8 mouse cellular contexts compared by ENCODE assay signal in the genomic region with DNA sequence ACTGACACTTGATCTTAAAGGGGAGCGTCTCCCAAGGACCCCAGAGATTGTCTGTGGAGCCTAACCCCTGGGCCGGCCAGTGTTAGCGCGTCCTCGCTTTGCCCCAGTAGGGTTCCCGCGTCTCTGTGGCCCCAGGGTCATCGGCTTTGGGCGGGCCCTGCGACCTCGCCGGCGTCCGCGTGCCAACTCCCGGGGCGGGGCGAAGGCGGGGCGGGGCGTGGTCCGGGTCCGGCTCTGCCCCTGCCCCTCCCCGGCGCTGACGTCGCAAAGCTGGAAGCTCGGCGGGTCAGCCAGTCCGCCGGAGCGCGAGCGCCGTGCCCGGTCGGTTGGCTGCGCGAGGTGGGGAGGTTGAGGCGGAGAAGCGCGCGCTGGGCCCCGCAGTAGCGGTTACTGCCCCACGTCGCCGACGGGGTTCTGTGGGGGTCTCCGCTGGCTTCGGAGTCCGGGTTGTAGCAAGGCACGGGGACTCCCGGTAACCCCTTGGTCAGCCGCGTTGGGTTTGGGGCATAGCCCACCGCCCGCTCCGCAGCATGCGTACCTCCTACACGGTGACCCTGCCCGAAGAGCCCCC. TPM values are rescaled to one million over a fixed set of nuclear protein-coding genes. Genes with fewer than 3 reads are reported as not detected.
A peak's percentile ranks its signal among the peaks of the same experiment; 100 is the strongest.
DNase-seq lines count a peak whose midpoint lies in the region; ATAC-seq lines count a peak whose summit lies in the region.

No protein-coding gene starts in this region.

- peak; percentile 72 for DNase-seq in c-Kit-positive CD71-positive TER-119-positive erythroid progenitor cells, embryonic 14.5 days (ENCODE audit: low spot score)
- peak; percentile 95 to 96 for DNase-seq in heart, postnatal 10 days
- DNase-seq in large intestine, adult 2 months (ENCODE audit: low read depth, low spot score), result peak; percentile 78
- peak; percentile 93 to 96 for DNase-seq in lung, adult 18-20 months
- peak; percentile 98 for DNase-seq in testis, postnatal 10 days (ENCODE audit: low spot score)

- peak; percentile 62 for ATAC-seq in CD4-positive, CD25-positive, alpha-beta regulatory T cell, adult 4 months
- ATAC-seq in forebrain, embryonic 13.5 days, result peak; percentile 70
- ATAC-seq in neural tube, embryonic 14.5 days (ENCODE audit: low read depth), result peak; percentile 80

- no peaks in the 10 kb centered on the region for H3K36me3 ChIP-seq in forebrain, embryonic 13.5 days (ENCODE audit: poor library complexity, severe bottlenecking)
- H3K36me3 ChIP-seq in neural tube, embryonic 14.5 days (ENCODE audit: control insufficient read depth, insufficient read depth, low read length), result no peaks in the 10 kb centered on the region

- peak overlapping the region; percentile 73 for H3K9ac ChIP-seq in forebrain, embryonic 13.5 days
- H3K9ac ChIP-seq in neural tube, embryonic 14.5 days (replicated peaks; ENCODE audit: low read depth, low read length), result peak overlapping the region; percentile 62

- intact Hi-C loops in heart, postnatal 10 days (cut with DNase I), result no loop called here

- peaks cover 51% of the 10 kb centered on the region for H3K27me3 ChIP-seq in forebrain, embryonic 13.5 days
- peaks cover 3% of the 10 kb centered on the region for H3K27me3 ChIP-seq in neural tube, embryonic 14.5 days (ENCODE audit: control insufficient read depth, insufficient read depth, low read length)

- H3K9me3 ChIP-seq in forebrain, embryonic 13.5 days (replicated peaks), result no peaks in the 10 kb centered on the region
- H3K9me3 ChIP-seq in neural tube, embryonic 14.5 days (ENCODE audit: control insufficient read depth, low read length), result no peaks in the 10 kb centered on the region

- peaks cover 43% of the 10 kb centered on the region for H3K4me1 ChIP-seq in forebrain, embryonic 13.5 days
- H3K4me1 ChIP-seq in neural tube, embryonic 14.5 days (ENCODE audit: control insufficient read depth, insufficient read depth, low read length), result peaks cover 7% of the 10 kb centered on the region; the same call in 1 of the 2 replicates

- peak overlapping the region; percentile 55 for H3K4me3 ChIP-seq in forebrain, embryonic 13.5 days
- peak overlapping the region; percentile 48 for H3K4me3 ChIP-seq in neural tube, embryonic 14.5 days (ENCODE audit: low read depth, low read length)

- WGBS in forebrain, embryonic 13.5 days, result under 1% methylated on average over 59 of the region's 62 CpGs
- under 1% methylated on average over 55 of the region's 62 CpGs for WGBS in large intestine, adult 2 months
- WGBS in neural tube, embryonic 14.5 days, result under 1% methylated on average over 62 of the region's 62 CpGs

- H3K27ac ChIP-seq in forebrain, embryonic 13.5 days, result no peak overlapping the region
- H3K27ac ChIP-seq in neural tube, embryonic 14.5 days (ENCODE audit: low read depth, low read length), result no peak overlapping the region

- H3K4me2 ChIP-seq in forebrain, embryonic 13.5 days, result peak overlapping the region; percentile 97
- H3K4me2 ChIP-seq in neural tube, embryonic 14.5 days (ENCODE audit: low read depth, low read length), result peak overlapping the region; percentile 99

RNA-seq across cellular contexts. Expression of gene Mfrp, which starts 16.8 kb away (rescaled TPM):
- not detected for polyA plus RNA-seq in CD4-positive, CD25-positive, alpha-beta regulatory T cell, adult 4 months (2017; shearing (Covaris generic))
- 0.06 and 0.23 TPM in 2 replicates for polyA plus RNA-seq in forebrain, embryonic 13.5 days (2015; fragmentation: Nextera tagmentation; extraction: Ambion mirVana)
- not detected for total RNA-seq in heart, postnatal 10 days (2021)
- polyA plus RNA-seq in large intestine, adult 2 months (2012; rRNA removed), result 0.03 TPM in 1 of 2 replicates, not detected in the other
- polyA plus RNA-seq in neural tube, embryonic 14.5 days (2014; fragmentation: Nextera tagmentation; extraction: Ambion mirVana), result not detected in 2 replicates

RNA-seq across cellular contexts. Expression of gene Usp2, which starts 17.9 kb away (rescaled TPM):
- polyA plus RNA-seq in CD4-positive, CD25-positive, alpha-beta regulatory T cell, adult 4 months (2017; shearing (Covaris generic)), result 1 to 10 TPM; 3.7 to 5.2 TPM
- polyA plus RNA-seq in forebrain, embryonic 13.5 days (2015; fragmentation: Nextera tagmentation; extraction: Ambion mirVana), result 7.1 and 8.6 TPM in 2 replicates
- total RNA-seq in heart, postnatal 10 days (2021), result 100 to 1,000 TPM; 102 to 150 TPM
- polyA plus RNA-seq in large intestine, adult 2 months (2012; rRNA removed), result 16.4 and 23.6 TPM in 2 replicates
- 9.4 and 11.7 TPM in 2 replicates for polyA plus RNA-seq in neural tube, embryonic 14.5 days (2014; fragmentation: Nextera tagmentation; extraction: Ambion mirVana)

RNA-seq across cellular contexts. Expression of gene C1qtnf5, which starts 22.3 kb away (rescaled TPM):
- not detected for polyA plus RNA-seq in CD4-positive, CD25-positive, alpha-beta regulatory T cell, adult 4 months (2017; shearing (Covaris generic))
- polyA plus RNA-seq in forebrain, embryonic 13.5 days (2015; fragmentation: Nextera tagmentation; extraction: Ambion mirVana), result 1.0 and 1.2 TPM in 2 replicates
- total RNA-seq in heart, postnatal 10 days (2021), result 10 to 100 TPM; 15.5 to 21.3 TPM
- 5.6 and 6.0 TPM in 2 replicates for polyA plus RNA-seq in large intestine, adult 2 months (2012; rRNA removed)
- polyA plus RNA-seq in neural tube, embryonic 14.5 days (2014; fragmentation: Nextera tagmentation; extraction: Ambion mirVana), result 6.7 and 8.0 TPM in 2 replicates

RNA-seq across cellular contexts. Expression of gene Gm49380, which starts 28.6 kb away (rescaled TPM):
- polyA plus RNA-seq in CD4-positive, CD25-positive, alpha-beta regulatory T cell, adult 4 months (2017; shearing (Covaris generic)), result not detected
- 0.19 TPM in 1 of 2 replicates, not detected in the other for polyA plus RNA-seq in forebrain, embryonic 13.5 days (2015; fragmentation: Nextera tagmentation; extraction: Ambion mirVana)
- total RNA-seq in heart, postnatal 10 days (2021), result under 1 TPM; 0.10 to 0.12 TPM
- polyA plus RNA-seq in large intestine, adult 2 months (2012; rRNA removed), result not detected in 2 replicates
- polyA plus RNA-seq in neural tube, embryonic 14.5 days (2014; fragmentation: Nextera tagmentation; extraction: Ambion mirVana), result 0.08 and 0.10 TPM in 2 replicates

RNA-seq across cellular contexts. Expression of gene Rnf26, which starts 28.6 kb away (rescaled TPM):
- polyA plus RNA-seq in CD4-positive, CD25-positive, alpha-beta regulatory T cell, adult 4 months (2017; shearing (Covaris generic)), result 1 to 10 TPM; 4.9 to 5.0 TPM
- 45.7 and 50.1 TPM in 2 replicates for polyA plus RNA-seq in forebrain, embryonic 13.5 days (2015; fragmentation: Nextera tagmentation; extraction: Ambion mirVana)
- 10 to 100 TPM; 18.1 TPM for total RNA-seq in heart, postnatal 10 days (2021)
- polyA plus RNA-seq in large intestine, adult 2 months (2012; rRNA removed), result 26.0 and 26.8 TPM in 2 replicates
- 28.9 and 32.6 TPM in 2 replicates for polyA plus RNA-seq in neural tube, embryonic 14.5 days (2014; fragmentation: Nextera tagmentation; extraction: Ambion mirVana)
